Mouse (Mus musculus) heart, adult 2 months (tissue): Measurements from ENCODE around the gene Bhmt2.

Experiments
- CTCF ChIP-seq: fragments of 200-600 bp; IDR thresholded peaks from 2 replicates; pipeline ENCODE4 v1.8.1; 2022; ENCODE audit warnings: antibody characterized with exemption, mild to moderate bottlenecking, moderate library complexity
- EP300 ChIP-seq: fragments of 200-500 bp; IDR thresholded peaks from 2 replicates; pipeline ENCODE4 v1.6.1; 2011; ENCODE audit warnings: low read depth, low read length, control low read depth; ENCODE audit not compliant: insufficient read depth
- POLR2A ChIP-seq: fragments of 200-500 bp; IDR thresholded peaks from 2 replicates; pipeline ENCODE4 v1.6.1; 2011; ENCODE audit warnings: mild to moderate bottlenecking, low read depth, low read length, control low read depth; ENCODE audit not compliant: insufficient read depth

DNA sequence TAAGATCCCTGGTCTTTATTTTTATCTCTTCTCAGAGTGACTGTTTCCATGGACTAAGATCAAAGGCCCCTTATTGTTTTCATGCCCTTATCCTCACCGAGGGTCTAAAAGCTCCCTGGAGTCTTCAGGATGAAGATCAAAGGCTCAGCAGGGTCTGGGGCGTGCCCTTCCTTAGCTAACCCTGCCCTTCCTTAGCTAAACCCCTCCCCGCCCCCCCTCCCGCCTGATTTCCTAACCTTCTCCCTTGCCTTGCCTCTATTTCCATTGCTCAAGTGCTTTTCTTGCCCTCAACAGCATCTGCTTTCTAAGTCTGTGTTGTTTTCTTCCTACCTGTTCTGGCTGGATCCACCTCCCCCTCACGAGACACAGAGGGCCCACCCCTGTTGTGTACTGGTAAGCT lies 13.2 kb upstream of the Bhmt2 start:
- no peak for TF ChIP-seq CTCF
- TF ChIP-seq POLR2A: no peak
- TF ChIP-seq EP300: no peak
